Mouse (Mus musculus) left cerebral cortex, postnatal 14 days (tissue): ENCODE data around the gene Olfr251. TPM values are rescaled to one million over a fixed set of nuclear protein-coding genes. Genes with fewer than 3 reads are reported as not detected.
"Not testable (repeated sequence)": the region's sequence is repeated elsewhere in the genome, so short reads cannot be mapped to it uniquely, and the experiment has no call there.

ENCODE experiments used
- DNase-seq, 2 experiments: peaks; one replicate each; pipeline ENCODE4 v3.0.0; 2021 to 2022; ENCODE audit warnings: low spot score in 2 of 2, mixed read lengths in 1 of 2
- intact Hi-C: fragments of 180-260 bp; cut with DNase I; formaldehyde crosslinking; loops from one replicate; pipeline ENCODE4 v1.15.1; 2025
- long read RNA-seq, 2 experiments: library from polyadenylated mRNA; stranded (forward); transcript quantifications; one replicate each; pipeline ENCODE4 v2.0.0; 2021
- total RNA-seq, 2 experiments: library from RNA; stranded (reverse); gene quantifications; 2 replicates each; pipeline ENCODE4 v1.2.3; 2021

Gene Olfr251
- not detected for total RNA-seq
- long read RNA-seq, experiment 1 = 0 reads
- long read RNA-seq, experiment 2 = 0 reads

DNA sequence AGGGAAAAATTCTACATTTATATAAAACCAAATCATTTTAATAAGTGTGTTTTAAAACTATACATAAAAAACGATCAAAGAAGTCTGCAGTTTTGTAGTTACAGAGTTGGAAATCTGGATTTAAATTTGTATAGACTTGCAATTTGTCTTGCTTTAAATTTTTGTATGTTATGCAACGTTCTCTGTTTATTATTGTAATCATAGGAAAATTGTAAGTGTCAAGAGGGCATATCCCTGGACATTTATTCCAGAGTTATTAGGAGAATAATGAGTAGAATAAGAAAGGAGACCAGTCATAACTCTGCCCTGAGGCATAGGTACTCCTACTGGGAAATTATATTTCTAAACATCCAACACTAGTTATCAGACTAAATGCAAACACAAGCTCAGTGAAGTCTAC, at the start of gene Olfr251:
TSS of gene Olfr251 (plus strand) at position 301 of the 400 bp plus-strand sequence.
- no peak for DNase-seq
- intact Hi-C loops = no loop called here

- no peak for DNase-seq
- intact Hi-C loops = no loop called here
Measured at GRCm38 (mm10) chr9:38328760-38329159, 48.1 kb upstream of the Olfr251 start, which contains the start of gene Olfr25. TSS of gene Olfr25 (plus strand) at chr9:38329060.

DNA sequence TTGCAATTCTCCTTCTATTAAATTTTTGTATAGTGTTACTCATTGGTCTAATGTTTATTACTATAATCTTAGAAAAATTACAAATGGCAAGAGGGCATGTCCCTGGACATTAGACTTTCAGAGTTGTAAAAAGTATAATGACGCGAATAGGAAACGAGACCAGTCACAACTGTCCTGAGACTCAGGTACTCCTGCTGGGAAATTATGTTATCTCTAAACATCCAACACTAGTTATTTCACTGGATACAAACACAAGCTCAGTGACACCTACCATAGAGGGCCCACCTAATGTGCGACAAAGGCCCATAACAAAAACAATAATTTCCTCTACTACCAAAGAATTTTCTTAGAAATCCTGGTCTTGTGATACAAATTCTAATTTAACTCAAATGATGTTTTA, 28.8 kb upstream of the Olfr251 start, which contains the start of gene Olfr898:
TSS of gene Olfr898 (plus strand) at position 301 of the 400 bp plus-strand sequence.
- no peak for DNase-seq
- intact Hi-C loops = no loop called here

DNA sequence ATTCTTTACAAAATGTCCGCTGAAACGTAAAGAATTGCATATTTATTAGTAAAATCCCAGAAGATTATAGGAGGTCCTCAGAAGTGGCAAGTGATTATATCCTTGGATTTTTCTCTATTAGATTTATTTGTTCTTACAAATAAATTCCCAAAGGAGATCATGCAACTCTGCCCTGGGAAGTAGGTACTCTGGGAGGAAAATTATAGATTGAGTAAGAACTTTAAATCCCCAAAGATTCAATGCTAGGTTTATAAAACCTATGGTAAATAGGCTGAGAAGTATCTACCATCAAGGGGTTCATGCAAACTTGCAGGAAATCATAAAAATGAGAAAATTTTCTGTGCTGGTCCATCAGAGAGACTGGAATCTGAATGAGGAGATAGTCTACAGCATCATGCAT, 10.3 kb upstream of the Olfr251 start, which contains the start of gene Olfr250:
TSS of gene Olfr250 (plus strand) at position 301 of the 400 bp plus-strand sequence.
- DNase-seq = no peak

DNA sequence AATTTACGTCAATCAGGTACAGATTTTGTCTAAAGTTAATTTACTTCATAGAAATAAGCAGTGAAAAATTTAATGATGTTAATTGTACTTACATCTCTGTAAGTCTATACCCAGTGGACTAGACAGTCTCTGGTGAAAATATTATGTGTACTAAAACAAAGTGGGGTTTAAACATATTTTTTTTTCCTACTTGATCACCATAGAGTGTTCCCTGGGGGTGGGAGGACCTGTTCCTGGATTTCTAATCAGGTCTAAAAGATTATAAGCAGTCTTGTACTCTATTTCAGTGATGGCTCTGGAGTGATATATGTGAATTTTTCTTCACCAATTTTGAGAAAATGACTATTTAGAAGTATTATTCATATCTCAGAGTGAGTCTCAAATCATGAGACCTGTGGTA, 24.5 kb downstream of the Olfr251 start, which contains the start of gene Olfr147:
TSS of gene Olfr147 (plus strand) at position 301 of the 400 bp plus-strand sequence.
- intact Hi-C loops = no loop called here
- DNase-seq = no peak

More for the DNA sequence above, 10.3 kb upstream of the Olfr251 start, which contains the start of gene Olfr250:
- intact Hi-C loops = no loop called here

DNA sequence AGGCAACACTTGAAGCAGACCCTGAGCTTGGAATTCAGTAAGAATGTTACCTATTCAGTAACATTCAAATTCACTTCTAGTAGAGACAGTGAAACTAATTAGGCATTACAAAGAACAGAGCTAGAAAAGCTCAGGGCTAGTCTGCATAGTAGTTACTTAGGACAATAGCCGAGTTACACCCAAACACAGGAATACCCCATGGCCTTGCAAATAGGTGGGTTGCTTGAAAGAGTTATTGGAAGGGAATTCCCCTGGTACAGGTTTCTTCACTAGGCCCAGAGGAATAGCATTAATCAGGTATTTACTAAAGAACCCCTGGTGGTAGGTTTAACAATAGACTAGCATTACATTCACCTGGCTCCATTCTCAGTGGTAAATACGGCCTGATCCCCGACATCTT, 30.6 kb downstream of the Olfr251 start:
- intact Hi-C loops, DNase-seq: not testable (repeated sequence)

GRCm38 (mm10) chr9:38413502-38413901, 36.6 kb downstream of the Olfr251 start:
- intact Hi-C loops = not testable (repeated sequence)

DNA sequence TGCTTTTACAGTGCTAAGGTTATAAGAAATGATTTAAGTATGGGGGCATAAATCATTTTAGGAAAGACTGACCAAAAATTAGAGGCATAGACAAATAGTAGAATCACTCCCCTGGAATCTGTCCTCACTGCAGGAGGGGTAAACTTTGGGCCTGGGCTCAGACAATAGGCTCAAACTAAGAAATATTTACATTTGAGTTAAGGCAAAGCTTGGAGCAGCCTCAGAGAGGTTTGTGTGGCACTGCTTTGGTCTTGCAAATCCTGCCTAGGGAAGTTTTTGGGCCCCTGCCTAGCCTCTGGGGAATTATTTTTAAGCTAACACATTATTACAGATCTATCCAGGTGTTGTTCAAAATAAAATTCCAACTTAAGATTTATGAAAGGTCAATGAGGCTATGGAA, 46.9 kb downstream of the Olfr251 start:
- DNase-seq = no peak
- intact Hi-C loops = no loop called here

More at GRCm38 (mm10) chr9:38413502-38413901, 36.6 kb downstream of the Olfr251 start:
- not testable (repeated sequence) for DNase-seq

DNA sequence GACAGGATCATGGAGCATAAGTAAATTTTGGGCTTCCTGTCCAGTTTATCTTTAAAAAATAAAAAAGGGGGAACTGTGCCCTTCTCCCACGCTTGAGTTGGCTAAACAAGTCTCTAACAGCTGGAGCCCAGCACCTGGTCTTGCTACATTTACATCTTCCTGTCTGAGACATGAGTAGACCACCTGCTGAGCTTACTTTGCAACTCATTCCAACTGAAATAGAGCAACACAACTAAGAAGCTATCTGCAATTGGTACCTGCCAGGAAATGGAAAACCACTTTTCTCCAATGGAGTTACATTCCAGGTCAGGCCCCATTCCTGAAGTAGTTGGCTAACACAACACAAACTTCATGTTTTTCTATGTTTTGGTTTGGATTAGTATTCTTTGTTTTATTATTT, 50.1 kb downstream of the Olfr251 start:
- no peak for DNase-seq
- intact Hi-C loops = no loop called here

DNA sequence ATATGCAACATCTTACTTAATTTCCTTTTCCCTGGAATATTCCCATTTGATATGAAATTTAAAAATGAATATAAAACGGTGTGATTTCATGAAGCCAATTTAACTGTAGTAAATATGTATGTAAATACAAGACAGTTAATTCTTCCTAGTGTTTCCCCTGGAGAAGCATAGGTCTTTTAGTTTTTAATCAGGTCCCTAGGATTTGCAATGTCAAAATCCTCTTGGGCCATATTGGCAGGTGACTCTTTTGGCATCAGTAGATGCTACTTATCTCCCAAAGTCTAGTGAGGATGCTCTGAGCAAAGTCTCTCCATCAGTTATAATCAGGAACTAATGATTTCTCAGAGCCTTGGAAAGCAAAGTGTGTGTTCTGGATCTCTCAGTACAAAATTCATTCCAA, 52.3 kb downstream of the Olfr251 start, which contains the start of gene Olfr901:
TSS of gene Olfr901 (plus strand) at position 301 of the 400 bp plus-strand sequence.
- intact Hi-C loops = no loop called here

More for the DNA sequence above, 52.3 kb downstream of the Olfr251 start, which contains the start of gene Olfr901:
- no peak for DNase-seq

Other genes with a start within 250 kb of the Olfr251 start
- not detected for gene Olfr890, start 234.6 kb upstream of the Olfr251 start, total RNA-seq
- gene Olfr891, start 196.3 kb upstream of the Olfr251 start, total RNA-seq = not detected
- gene Olfr893, start 168.7 kb upstream of the Olfr251 start, total RNA-seq = not detected
- not detected for gene Olfr894, start 159.0 kb upstream of the Olfr251 start, total RNA-seq
- not detected for gene Olfr143, start 124.3 kb upstream of the Olfr251 start, total RNA-seq
- not detected for gene Olfr895, start 109.2 kb upstream of the Olfr251 start, total RNA-seq
- gene Olfr896-ps1, start 86.0 kb upstream of the Olfr251 start, total RNA-seq = not detected
- gene Olfr25, start 48.0 kb upstream of the Olfr251 start, total RNA-seq = under 1 TPM in 1 of 2 experiments, not detected in 1; 0.04 TPM
- not detected for gene Olfr898, start 28.7 kb upstream of the Olfr251 start, total RNA-seq
- gene Olfr250, start 10.2 kb upstream of the Olfr251 start, total RNA-seq = not detected
- not detected for gene Olfr147, start 24.6 kb downstream of the Olfr251 start, total RNA-seq
- gene Olfr901, start 52.4 kb downstream of the Olfr251 start, total RNA-seq = not detected
- gene Olfr902, start 70.6 kb downstream of the Olfr251 start, total RNA-seq = not detected
- gene Olfr904, start 86.1 kb downstream of the Olfr251 start, total RNA-seq = not detected
- not detected for gene Olfr905, start 94.0 kb downstream of the Olfr251 start, total RNA-seq
- gene Olfr906, start 110.0 kb downstream of the Olfr251 start, total RNA-seq = not detected
- not detected for gene Olfr907, start 118.7 kb downstream of the Olfr251 start, total RNA-seq
- gene Olfr911-ps1, start 144.5 kb downstream of the Olfr251 start, total RNA-seq = not detected
- gene Olfr910, start 160.8 kb downstream of the Olfr251 start, total RNA-seq = not detected
- not detected for gene Olfr912, start 203.1 kb downstream of the Olfr251 start, total RNA-seq
- gene Olfr913, start 215.7 kb downstream of the Olfr251 start, total RNA-seq = not detected
- not detected for gene Olfr914, start 228.0 kb downstream of the Olfr251 start, total RNA-seq